Mouse (Mus musculus): Measurements from ENCODE around the gene Cops8.

The Cops8 gene

DNA sequence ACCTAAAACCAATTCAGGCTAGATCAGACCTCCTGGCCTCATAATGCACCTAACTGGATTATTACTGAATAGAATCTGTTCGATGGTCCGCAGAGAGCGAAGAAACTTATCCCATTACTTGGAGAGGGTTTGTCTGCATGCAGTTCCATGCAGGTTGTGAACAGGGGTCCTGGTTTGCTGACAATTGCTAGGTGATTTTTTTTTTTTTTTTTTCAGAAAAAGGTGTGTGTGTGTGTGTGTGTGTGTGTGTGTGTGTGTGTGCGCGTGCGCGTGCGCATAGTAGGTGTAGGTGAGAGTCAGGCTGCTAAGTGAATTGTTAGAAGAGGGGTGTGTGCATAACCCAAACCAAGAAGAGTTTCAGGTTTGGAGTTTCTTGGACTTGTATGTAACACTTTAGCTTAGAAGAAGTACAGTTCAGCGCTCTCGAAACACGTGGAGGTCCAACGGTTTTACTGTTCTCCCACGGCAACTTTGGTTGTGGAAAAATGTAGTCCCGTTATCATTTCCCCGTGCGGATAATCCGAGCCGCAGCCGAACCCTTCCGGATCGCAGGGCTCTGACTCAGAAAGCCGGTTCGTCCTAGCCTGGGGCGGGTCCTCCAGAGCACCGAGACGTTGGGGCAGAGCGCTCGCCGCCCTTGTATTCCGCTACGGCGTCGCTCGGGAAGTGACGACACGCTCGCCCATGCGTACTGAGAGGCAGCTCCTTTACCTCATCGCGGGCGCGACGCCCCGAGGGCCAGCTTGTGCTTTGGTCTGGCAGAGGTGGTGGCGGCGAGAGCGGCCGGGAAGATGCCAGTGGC lies at the start of gene Cops8:
TSS of gene Cops8 (plus strand) at position 223 of the 802 bp plus-strand sequence.
- peak; percentile 98 for DNase-seq (ENCODE audit: low read depth, low spot score)

DNA sequence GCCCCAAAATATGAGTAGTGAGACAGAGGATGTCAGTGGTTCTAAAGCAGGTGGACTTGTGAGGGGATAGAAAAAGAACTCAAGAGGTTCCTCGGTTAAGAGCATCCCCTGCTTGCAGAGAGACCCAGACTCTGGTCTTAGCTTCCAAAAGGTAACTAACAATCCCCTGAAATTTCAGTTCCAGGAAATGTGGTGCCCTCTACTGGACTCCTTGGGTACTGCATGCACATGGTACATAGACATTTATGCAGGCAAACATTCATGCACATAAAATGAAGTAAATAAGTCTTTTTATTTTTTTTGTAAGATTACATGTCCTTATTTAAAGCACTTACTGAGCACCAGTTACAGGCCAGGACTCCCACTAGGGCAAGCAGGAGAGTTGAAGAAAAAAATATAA lies 45.6 kb upstream of the Cops8 start:
- DNase-seq (ENCODE audit: low read depth, low spot score), result peak; percentile 79

DNA sequence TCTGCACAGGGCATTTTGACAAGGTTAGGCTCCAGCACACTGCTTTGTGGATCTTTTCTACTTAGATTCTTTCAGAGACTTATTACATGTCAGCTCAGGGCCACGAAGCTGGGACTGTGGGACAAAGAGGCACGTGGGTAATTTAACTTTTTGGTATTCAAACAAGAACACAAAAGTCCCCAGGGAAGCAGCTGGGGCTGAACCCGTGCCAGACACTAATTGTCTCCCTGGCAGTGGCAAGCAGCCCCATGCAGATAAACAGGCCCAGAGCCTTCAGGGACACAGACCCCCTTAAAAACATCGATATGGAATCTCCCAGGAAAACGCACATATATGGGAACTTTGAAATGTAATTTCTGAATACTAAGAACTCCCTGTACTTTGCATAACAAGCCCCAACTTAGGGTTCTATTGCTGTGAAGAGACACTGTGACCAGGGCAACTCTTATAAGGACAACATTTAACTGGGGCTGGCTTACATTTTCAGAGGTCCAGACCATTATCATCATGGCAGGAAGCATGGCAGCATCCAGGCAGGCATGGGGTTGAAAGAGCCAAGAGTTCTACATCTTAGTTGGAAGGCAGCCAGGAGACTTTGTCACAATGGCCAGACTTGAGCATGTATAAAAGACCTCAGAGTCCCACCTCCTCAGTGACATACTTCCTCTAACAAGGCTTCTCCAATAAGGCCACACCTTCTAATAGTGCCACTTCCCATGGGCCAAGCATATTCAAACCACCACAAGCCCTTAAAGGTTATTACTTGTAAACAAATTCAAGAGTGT lies 41.6 kb upstream of the Cops8 start:
- DNase-seq (ENCODE audit: low read depth, low spot score), result no peak

DNA sequence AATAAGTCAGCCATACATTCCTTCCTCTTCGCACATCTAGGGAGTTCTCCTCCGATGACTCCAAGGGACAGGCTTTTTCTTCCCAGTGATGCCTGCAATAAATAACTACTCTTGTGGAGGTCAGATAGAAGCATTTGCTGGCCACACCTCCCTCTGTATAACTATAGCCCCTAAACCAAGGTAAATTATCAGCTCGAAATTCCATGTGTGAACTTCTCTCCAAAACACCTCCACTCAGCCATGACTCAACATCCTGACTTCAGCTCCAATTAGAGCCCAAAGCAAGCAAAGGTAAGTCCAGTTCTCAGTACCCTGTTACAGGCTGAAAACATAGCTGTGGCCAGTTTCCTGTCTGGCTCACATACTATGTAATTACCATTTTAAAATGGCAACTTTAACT lies 38.8 kb upstream of the Cops8 start:
- no peak for DNase-seq (ENCODE audit: low read depth, low spot score)

DNA sequence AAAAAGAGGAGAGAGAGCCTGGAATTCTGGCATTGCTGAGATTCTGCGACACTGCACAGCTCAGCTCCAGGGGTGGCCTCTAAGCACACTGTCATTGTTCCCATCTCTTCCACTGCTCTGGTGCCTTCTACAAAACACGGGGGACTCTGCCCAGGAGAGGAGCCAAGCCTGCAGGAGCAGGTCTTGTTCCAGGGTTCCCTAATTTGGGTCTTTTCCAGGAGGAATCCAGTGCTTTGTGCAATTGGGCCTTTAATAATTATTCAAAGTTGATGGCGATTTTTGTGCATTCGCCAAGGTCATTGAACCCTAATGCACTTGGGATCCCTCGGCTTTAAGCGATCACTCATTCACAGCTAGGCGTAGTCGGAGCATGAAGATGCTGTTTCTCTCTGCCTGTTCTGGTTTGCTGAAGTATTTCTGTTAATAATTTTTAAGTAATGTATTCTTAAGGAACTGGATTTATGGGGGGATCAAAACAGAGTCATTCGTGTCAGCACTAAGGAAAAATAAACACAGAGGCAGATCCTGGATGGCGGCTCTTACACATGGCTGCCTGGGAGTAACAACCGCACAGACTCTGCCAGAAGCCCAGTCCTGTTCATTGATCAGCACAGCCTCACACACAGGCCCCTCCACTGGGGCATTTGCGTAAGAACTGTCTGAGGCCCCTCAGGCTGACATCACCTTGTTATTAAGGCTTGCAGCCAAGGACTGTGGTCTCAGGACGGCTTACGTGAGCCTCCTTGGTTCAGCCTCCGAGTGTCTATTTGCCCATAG lies 35.9 kb upstream of the Cops8 start:
- DNase-seq (ENCODE audit: low read depth, low spot score), result no peak

DNA sequence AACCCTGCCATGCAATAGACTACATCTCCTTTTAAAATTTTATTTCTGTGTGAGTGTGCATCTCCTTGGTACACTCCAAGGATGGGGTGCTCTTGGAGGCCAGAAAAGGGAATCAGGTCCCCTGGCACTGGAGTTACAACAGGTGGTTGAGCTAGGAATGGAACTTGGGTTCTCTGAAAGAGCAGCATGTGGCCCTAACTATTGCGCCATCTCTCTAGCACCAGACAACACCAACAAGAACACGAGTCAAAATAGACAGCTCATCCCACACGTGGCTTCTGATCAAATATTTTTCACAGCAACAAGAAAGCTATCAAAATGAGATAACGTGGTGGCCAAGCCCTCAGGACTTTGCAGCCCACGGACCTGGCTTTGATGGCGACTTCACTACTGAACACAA lies 28.9 kb upstream of the Cops8 start:
- no peak for DNase-seq (ENCODE audit: low read depth, low spot score)

DNA sequence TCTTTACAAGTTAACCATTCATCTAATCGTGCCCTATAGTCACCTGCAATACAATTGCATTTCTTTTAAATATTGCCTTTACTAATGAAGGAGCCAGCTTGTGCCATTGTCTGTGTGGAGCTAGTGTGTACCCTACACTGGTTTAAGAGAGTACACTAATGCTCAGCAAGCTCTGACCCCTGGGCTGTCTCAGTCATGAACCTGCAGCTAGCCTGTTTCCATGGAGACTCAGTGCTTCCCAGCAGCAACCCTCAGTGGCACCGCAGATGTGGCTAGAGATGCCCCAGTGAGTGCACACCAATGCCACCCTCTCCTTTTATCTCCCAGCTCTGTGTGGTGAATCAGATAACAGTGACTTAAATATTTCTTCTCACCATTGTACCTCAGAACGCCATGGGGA lies 27.9 kb upstream of the Cops8 start:
- DNase-seq (ENCODE audit: low read depth, low spot score), result no peak

DNA sequence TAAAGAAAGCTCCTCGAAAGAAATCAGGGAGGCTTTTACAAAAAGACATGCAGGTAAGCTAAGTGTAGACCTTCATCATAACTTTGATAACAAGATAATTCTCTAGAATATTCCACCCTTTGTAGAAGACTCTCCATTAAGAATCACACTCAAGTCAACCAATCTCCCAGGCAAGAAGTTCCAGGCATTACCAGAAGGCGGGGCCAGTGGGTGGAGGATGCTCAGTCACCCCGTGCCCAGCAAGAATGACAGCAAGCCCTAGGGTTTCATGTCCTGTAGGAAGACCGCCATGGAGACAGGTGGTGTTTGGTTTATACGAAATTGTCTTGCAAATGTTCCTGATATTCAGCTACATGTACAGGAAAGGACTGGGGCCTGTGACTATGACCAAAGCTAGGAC lies 25.4 kb upstream of the Cops8 start:
- DNase-seq (ENCODE audit: low read depth, low spot score), result peak; percentile 26

DNA sequence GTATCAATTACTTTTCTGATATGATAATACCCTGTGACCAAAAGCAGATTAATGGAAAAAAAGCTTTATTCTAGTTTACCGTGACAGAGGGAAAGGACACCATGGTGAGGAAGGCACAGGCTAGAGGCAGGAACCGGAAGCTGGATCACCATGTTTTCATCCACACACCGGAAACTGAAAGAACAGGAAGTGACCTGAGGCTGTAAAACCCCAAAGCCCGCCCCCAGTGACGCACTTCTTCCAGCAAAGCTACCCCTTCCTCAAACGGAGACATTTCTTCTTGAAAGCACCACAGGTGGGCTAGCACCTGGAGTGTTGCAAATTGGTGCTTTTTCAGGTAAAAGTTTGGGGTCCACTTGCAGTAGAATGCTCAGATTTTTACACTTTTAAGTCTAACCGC lies 20.1 kb upstream of the Cops8 start:
- peak; percentile 26 for DNase-seq (ENCODE audit: low read depth, low spot score)

DNA sequence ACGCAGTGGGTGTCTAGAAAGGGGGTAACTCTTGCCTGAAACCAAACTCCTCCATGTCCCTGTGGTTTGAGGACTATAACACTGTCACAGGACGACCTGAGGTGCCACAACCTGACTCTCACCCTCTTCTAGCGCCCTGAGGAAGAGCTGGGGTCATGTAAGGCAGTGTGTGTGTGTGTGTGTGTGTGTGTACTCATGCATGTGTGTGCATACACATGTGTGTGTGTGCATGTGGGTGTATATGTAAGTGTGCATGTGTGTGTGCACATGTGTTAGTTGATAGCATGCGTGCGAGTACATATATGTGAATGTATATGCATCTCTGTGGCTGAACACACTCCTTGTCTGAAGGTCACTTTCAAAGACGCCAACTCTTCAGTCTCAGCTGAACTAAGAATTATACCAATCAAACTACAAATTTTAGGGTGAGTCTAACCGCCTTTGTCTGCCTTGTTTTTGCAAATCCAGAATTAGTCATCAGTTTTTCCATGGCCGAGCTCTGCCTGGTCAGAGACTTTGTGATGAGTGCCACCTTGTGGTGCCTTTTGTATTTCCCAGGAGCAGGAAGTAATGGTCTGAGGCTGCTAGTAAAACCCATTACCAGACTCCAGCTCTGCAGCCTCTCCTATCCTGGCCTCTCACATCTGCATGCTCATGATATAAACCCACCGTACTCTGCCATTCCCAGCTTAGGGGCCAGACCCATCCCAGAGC lies 14.6 kb upstream of the Cops8 start:
- DNase-seq (ENCODE audit: low read depth, low spot score), result peak; percentile 81

DNA sequence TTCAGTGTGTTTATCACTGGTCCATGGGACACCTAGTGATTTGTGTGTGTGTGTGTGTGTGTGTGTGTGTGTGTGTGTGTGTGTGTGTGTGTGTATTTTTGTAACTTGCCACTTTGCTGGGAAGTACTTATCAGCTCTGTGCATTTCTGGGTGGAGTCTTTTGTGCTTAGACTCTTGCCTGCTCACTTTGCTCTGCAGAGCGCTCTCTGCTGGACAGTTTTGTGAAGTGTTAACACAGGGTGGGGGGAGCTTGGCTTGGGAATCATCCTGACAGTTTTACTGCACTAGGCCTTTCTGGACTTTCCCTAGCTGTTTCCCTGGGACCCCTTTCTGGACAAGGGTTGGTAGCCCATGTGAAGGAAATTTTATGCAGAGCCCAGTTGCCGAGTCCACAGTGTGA lies 12.0 kb upstream of the Cops8 start:
- DNase-seq (ENCODE audit: low read depth, low spot score), result peak; percentile 85

DNA sequence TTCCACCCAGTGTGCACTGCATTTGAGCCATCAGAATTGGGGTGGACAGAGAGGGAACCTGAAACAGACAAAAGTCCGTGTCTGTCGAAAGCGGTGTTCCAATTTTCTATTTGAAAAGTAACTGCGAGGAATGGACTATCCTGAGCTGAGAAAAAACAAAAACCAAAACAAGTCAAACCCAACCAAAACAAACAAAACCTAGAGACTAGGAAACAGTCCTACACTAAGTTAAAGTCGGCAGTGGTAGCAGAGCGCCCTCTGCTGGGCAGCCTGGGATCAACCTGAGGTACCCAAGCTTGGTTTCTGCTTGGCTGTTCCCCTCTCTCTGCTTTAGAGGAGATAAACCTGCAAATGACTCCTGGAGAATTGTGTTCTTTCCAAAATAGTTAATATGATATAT lies 10.0 kb upstream of the Cops8 start:
- peak; percentile 79 for DNase-seq (ENCODE audit: low read depth, low spot score)

DNA sequence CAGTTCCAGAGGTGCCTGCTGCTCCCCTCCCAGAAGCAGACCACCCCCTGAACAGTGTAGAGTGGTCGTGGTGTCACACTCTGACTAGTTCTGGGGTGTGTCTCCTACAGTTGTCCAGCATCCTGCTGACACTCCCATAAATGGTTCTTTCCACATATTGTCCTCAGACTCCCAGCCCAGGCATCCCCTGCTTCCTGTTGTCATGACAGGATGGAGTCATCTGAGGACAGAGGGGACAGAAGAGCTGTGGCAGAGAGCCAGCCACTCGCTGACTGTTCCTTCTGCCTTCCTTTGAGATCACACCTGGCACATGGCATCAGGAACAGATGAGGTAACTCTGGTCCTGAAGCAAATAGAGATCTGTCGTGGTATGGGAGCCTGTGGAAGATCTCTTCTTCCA lies 3.6 kb upstream of the Cops8 start:
- DNase-seq (ENCODE audit: low read depth, low spot score), result no peak

DNA sequence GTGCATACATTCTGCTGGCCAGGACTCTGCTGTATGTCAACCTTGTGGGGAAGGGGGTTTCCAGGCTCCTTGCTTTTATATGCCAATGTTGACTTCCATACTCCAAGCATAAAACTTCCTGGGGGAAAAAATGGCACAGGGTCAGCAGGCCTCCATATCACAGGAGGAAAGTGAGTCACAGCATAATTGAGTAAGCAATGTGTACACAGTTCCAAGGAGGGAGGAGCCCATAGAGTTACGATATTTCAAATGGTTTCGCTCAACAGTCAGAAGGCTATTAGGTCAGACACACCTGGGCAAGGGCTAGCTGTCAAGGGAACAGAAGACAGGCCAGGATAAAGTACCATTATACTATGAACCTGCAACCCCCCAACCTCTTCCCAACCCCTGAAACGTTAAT lies 1.7 kb upstream of the Cops8 start:
- DNase-seq (ENCODE audit: low read depth, low spot score), result no peak

DNA sequence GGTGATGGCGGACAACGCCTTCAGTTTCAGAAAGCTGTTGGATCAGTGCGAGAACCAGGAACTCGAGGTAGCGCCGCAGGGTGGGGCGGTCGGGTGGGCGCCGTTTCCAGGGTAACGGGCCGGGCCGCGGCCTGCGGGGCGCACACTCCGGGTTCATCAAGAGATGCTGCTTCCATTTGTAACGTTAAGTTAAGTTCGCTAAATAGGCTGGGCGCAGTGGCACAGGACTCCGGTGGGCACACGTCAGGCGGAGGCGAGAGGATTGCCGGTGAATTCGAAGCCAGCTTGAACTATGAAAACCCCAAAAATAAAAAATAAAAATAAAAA lies 743 bp downstream of the Cops8 start:
- DNase-seq (ENCODE audit: low read depth, low spot score), result no peak

DNA sequence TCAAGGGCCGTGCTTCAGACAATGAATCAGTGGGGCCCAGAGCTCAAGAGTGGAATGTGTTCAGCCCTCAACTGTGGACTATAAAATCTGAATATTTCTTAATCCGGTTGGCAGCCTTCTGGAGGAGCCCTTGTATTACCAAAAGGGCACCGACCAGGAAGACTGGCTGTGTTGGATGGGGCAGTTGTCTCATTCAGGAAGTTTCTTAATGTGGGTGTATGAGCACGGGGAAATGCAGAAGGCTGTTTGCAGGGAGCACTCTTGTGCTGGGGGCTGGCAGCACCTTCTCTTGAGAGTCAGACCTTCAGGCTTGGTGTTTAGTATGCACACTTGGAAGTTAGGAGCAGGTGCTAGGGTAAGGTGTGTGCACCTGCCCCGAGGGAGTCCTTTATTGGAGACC lies 6.6 kb downstream of the Cops8 start:
- DNase-seq (ENCODE audit: low read depth, low spot score), result no peak

DNA sequence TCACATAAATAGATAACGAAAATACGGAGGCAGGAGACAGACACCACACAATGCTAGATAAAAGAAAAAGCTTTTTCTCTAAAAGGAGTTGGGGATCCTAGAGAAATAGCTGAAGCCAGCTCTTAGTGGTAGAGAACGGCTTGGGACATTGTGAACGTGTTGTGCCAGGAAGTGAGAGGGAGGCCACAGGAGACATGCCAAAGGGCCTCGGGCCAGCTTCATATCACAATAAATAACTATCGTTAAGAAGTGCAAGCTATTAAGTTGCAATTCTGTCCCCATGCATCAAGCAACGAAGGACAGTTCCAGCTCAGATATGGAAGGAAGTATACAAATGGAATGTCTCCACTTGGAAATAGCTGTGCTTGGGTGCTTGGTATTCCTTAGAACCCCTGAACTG lies 14.5 kb downstream of the Cops8 start:
- no peak for DNase-seq (ENCODE audit: low read depth, low spot score)

DNA sequence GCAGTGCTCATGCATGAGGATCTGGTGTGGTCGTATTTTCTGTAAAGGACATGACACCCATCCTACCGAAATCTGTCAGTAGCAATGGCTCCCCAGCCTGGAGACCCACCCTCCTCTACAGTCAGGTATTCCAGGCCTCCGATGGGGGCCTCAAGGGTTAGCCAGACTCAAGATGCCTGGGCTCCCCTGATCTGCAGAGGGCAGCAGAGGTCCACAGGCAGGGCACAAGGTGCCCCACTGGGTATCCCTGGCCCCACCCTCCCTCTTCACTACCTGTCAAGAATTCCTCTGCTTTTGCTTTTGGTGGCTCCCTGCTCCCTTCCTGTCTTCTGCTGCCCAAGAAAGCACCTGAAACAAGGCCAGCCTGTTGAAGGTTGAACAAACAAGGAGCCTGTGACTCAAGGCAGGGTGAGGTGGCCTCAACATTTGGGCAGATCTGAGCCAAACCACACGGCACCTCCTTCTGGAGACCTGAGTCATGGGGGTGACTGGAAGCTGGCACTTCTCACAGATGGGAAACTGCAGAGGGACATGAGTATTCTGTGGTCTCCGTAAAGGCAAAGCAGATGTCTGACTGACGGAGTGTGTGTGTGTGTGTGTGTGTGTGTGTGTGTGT lies 30.7 kb downstream of the Cops8 start:
- DNase-seq (ENCODE audit: low read depth, low spot score), result no peak

DNA sequence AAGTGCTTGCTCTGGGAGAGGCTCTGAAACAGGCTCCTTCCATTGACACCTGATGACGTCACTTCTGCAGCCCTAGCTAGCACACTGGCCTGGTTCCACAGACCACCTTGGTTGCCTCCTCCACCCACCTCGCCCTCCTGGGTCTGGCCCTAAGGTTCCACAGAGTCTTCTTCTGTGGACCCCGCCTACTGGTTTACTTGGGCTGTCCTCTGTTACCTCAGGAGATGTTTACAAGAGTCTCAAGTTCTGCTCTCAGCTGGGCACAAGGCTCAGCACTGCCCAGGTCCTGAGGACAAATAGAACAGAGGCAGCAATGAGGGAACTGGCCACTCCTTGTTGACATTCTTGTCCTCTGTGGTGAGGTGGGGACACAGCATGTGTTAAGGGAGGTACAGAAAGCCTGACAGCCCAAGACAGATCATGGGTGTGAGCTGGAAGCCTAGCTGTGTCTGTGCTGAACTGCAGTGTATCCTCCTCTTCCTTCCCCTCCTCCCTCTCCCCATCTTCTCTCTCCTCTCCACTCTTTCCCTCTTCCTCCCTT lies 31.5 kb downstream of the Cops8 start:
- no peak for DNase-seq (ENCODE audit: low read depth, low spot score)

DNA sequence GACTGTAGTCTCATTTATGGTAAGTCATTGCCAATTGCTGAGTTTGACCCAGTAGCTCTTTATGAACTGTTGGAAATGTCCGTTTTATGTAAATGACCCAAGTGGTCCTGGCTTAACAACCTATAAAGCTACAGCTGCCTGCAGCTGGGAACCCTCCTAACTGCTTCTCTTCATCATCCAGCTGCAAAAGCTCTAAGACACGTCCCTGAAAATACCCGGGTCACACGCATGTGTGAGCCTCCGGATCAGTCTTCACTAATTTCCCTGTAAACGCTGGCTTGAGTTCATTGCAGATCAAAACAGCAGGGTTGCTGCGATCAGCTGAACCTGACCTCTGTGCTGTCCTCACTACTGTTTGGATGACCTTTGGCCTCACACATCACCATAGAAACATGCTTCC lies 35.6 kb downstream of the Cops8 start:
- DNase-seq (ENCODE audit: low read depth, low spot score), result no peak

DNA sequence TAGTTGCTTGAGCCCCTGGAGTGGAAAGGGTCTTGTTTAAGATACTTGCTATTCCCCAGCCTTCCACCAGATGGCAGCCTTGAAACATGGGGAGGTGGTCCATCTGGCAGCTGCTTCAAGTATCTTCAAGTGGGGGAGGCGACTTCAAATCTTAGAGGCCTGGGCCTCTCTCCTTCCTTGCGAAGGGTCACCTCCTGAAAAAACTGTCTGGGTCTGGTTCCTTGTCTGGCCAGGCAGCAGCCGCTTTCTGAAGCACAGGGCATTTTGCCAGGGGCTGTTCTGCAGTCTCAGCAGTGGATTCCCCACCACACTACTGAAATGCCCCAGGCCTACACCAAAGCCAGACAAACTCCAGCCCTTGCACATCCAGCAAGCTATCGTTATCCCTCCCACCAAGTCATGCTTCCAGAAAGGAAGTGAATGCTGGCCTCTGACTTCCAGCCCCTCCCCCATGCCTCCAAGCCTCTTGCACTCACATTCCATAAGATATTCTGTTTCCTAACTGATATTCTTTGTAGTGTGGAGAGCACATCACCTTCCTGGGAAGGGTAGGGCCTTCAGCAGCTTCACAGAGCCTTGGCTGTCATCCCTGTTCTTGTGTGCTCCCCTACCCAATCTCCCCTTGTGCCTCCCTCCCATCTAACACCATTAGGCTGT lies 48.1 kb downstream of the Cops8 start:
- peak; percentile 75 for DNase-seq (ENCODE audit: low read depth, low spot score)
